Mouse (Mus musculus) stomach, postnatal 0 days (tissue): ENCODE measurements around the gene Gm32742.

ENCODE experiments used
- CTCF ChIP-seq: IDR thresholded peaks from 2 replicates; pipeline ENCODE4 v1.5.1; 2016; ENCODE audit warnings: antibody characterized with exemption, low read depth, mild to moderate bottlenecking, moderate library complexity
- EP300 ChIP-seq: optimal IDR thresholded peaks from 2 replicates; pipeline ENCODE3; 2016; ENCODE audit warnings: antibody characterized with exemption

DNA sequence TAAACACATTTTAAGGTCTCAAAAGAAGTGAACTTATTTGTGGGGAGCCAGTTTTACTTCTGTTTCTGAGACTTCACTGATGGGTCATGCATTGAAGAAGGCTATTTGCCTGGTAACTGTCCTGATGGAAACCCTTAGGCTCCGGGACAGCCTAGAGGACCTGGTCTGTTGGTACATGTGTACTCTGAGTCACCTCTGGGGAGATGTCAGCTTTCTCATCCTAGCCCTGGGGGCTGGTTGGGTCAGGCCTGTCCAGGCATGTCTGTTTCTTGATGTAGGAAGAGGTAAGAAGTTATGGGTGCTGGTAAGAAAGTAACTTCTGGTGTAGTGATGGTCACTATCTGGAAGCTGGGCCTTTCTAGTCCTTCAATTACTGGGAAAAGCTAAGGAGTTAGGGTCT lies 10.4 kb upstream of the Gm32742 start:
- TF ChIP-seq CTCF (no peak), EP300 (no peak)
